Mouse (Mus musculus): ENCODE measurements at regions not wholly inside any gene's neighbourhood (a gene's known extent, or its start where the extent isn't known, plus 50 kb on each side); places are given as distances from the start of the nearest gene placed in this dataset.

GRCm38 (mm10) chr15:103102068-103102840 lies 64.6 kb downstream of the Smug1 start:
- peak; percentile 21 to 24 for DNase-seq

- DNase-seq: no peak
Measured at GRCm38 (mm10) chr15:103100121-103100520, 66.8 kb downstream of the Smug1 start.

GRCm38 (mm10) chr15:103094457-103094856 lies 72.4 kb downstream of the Smug1 start:
- no peak for DNase-seq

GRCm38 (mm10) chr15:103093655-103094054 lies 73.2 kb downstream of the Smug1 start:
- no peak for DNase-seq

- DNase-seq: no peak
Measured at GRCm38 (mm10) chr15:103092496-103092895, 73.8 kb downstream of the Hoxc4 start.

- DNase-seq: no peak
Measured at GRCm38 (mm10) chr15:103090280-103091164, 71.8 kb downstream of the Hoxc4 start.

GRCm38 (mm10) chr15:103089852-103090251 lies 71.1 kb downstream of the Hoxc4 start:
- DNase-seq: no peak

- DNase-seq: no peak
Measured at GRCm38 (mm10) chr15:103089440-103089839, 70.7 kb downstream of the Hoxc4 start.

- DNase-seq: no peak
Measured at GRCm38 (mm10) chr15:103087204-103087603, 68.5 kb downstream of the Hoxc4 start.

GRCm38 (mm10) chr15:103086672-103087069 lies 67.9 kb downstream of the Hoxc4 start:
- no peak for DNase-seq
